ENCODE assay signal across 8 mouse cellular contexts in the genomic region with DNA sequence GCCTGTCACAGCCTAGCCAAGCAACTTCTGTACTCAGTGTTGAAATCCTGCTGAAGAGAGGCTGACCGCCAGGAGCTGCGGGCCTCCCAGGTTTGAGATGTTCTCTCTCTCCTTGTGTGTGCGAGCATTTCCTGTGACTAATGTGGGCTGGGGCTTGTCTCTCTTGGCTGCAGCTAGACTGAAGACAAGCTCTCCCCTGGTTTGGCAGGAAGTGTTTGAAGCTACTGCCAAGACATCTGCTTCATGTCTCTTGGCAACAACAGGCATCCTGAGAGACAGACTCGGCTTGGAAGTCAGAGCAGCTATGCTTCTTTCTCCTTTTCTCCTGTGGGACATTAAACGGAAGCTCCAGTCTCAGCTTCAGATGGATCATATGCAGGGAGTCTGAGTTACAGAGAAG. TPM values are rescaled to one million over a fixed set of nuclear protein-coding genes. Genes with fewer than 3 reads are reported as not detected.
DNase-seq lines count a peak whose midpoint lies in the region; ATAC-seq lines count a peak whose summit lies in the region.

No protein-coding gene starts in this region.

- peak overlapping the region; percentile 77 for H3K27ac ChIP-seq in stomach, embryonic 15.5 days

- DNase-seq in adrenal gland, adult (ENCODE audit: inconsistent age in 2 of 2, low spot score in 1 of 2): peak; percentile 85 to 93
- no peak for DNase-seq in adrenal gland, postnatal 4 days (ENCODE audit: low spot score in 2 of 2)
- peak; percentile 25 to 44 for DNase-seq in cerebellum, adult 18-20 months
- DNase-seq in gastrocnemius, adult 8-10 months (ENCODE audit: low spot score in 2 of 2): peak; percentile 65 to 76
- peak; percentile 38 for DNase-seq in induced T-regulatory cell, adult 2 months (ENCODE audit: low read depth)
- peak; percentile 72 to 80 for DNase-seq in left cerebral cortex, adult 18-20 months (ENCODE audit: low spot score in 2 of 2)
- peak; percentile 93 for DNase-seq in lung, postnatal 36 days

- peak; percentile 83; the same call in 1 of the 2 replicates for ATAC-seq in stomach, embryonic 15.5 days (ENCODE audit: insufficient read depth, low FRiP score, low read depth)

- H3K9ac ChIP-seq in stomach, embryonic 15.5 days: no peak overlapping the region

- no peaks in the 10 kb centered on the region for H3K36me3 ChIP-seq in stomach, embryonic 15.5 days

- no peak overlapping the region for H3K4me2 ChIP-seq in stomach, embryonic 15.5 days

- H3K9me3 ChIP-seq in stomach, embryonic 15.5 days: no peaks in the 10 kb centered on the region

- no peaks in the 10 kb centered on the region for H3K27me3 ChIP-seq in stomach, embryonic 15.5 days (replicated peaks)

- peaks cover 15% of the 10 kb centered on the region; the same call in 1 of the 2 replicates for H3K4me1 ChIP-seq in stomach, embryonic 15.5 days

- 28% methylated on average over 5 of the region's 5 CpGs for WGBS in stomach, embryonic 15.5 days

- H3K4me3 ChIP-seq in stomach, embryonic 15.5 days (replicated peaks): no peak overlapping the region

RNA-seq across cellular contexts. Expression of gene Hs1bp3, which starts 44.2 kb away (rescaled TPM):
- total RNA-seq in adrenal gland, postnatal 4 days (2021): 10 to 100 TPM; 17.0 to 18.5 TPM
- total RNA-seq in gastrocnemius, adult 8-10 months (2022): 1 to 10 TPM; 4.3 to 8.4 (median 5.4) TPM
- 10 to 100 TPM; 10.9 to 14.6 TPM for total RNA-seq in left cerebral cortex, adult 18-20 months (2021)
- 14.5 and 14.9 TPM in 2 replicates for polyA plus RNA-seq in stomach, embryonic 15.5 days (2015; fragmentation: Nextera tagmentation; extraction: Ambion mirVana)

RNA-seq across cellular contexts. Expression of gene Gdf7, which starts 55.7 kb away (rescaled TPM):
- total RNA-seq in adrenal gland, postnatal 4 days (2021): under 1 TPM in 1 of 2 experiments, not detected in 1; 0.20 TPM
- total RNA-seq in gastrocnemius, adult 8-10 months (2022): not detected
- total RNA-seq in left cerebral cortex, adult 18-20 months (2021): under 1 TPM; 0.47 to 0.93 TPM
- polyA plus RNA-seq in stomach, embryonic 15.5 days (2015; fragmentation: Nextera tagmentation; extraction: Ambion mirVana): not detected in 2 replicates

Comparison
In these comparisons a context has a peak if more than half of its experiments do, and no peak if none do; other contexts are left out.
1. DNase-seq: peak in adrenal gland, adult (2 of 2), cerebellum, adult 18-20 months (2 of 2), gastrocnemius, adult 8-10 months (2 of 2), induced T-regulatory cell, adult 2 months (single experiment), left cerebral cortex, adult 18-20 months (2 of 2) and lung, postnatal 36 days (single experiment); none in adrenal gland, postnatal 4 days (0 of 2).